Mouse (Mus musculus): ENCODE results near the gene Nfatc2ip. TPM values are rescaled to one million over a fixed set of nuclear protein-coding genes. Genes with fewer than 3 reads are reported as not detected.

The Nfatc2ip gene
- total RNA-seq, 2 experiments from 2014 or later, result 3.9 to 4.6 TPM

Small RNA genes within 50 kb of the gene (microRNA-seq; reads per million reads assigned to microRNA genes)
- gene Mir7058 (ENCODE audit: borderline number of aligned reads in 2 of 2), result 0 reads per million in 2 experiments

Other genes with a start within 250 kb of the Nfatc2ip start
- gene Xpo6, start 196.2 kb downstream of the Nfatc2ip start, total RNA-seq (2021), result 10 to 100 TPM; 20.9 to 23.6 TPM
- gene Sbk1, start 124.1 kb downstream of the Nfatc2ip start, total RNA-seq (2021), result 10 to 100 TPM; 76.8 to 94.9 TPM
- gene Lat, start 27.2 kb downstream of the Nfatc2ip start, total RNA-seq (2021), result under 1 TPM in 1 of 2 experiments, not detected in 1; 0.33 TPM
- gene Spns1, start 19.3 kb downstream of the Nfatc2ip start, total RNA-seq (2021), result 10 to 100 TPM; 31.5 to 33.1 TPM
- gene Cd19, start 18.2 kb upstream of the Nfatc2ip start, total RNA-seq (2021), result 1 to 10 TPM in 1 of 2 experiments, under 1 TPM in 1; 0.44 to 1.5 TPM
- 1 to 10 TPM; 7.5 to 9.0 TPM for gene Rabep2, start 32.0 kb upstream of the Nfatc2ip start, total RNA-seq (2021)
- gene Atp2a1, start 66.4 kb upstream of the Nfatc2ip start, total RNA-seq (2021), result 1 to 10 TPM; 1.1 to 1.2 TPM
- gene Sh2b1, start 78.7 kb upstream of the Nfatc2ip start, total RNA-seq (2021), result 10 to 100 TPM; 40.0 to 42.2 TPM
- 100 to 1,000 TPM; 287 to 327 TPM for gene Tufm, start 90.6 kb upstream of the Nfatc2ip start, total RNA-seq (2021)
- 10 to 100 TPM; 37.1 to 37.9 TPM for gene Atxn2l, start 106.7 kb upstream of the Nfatc2ip start, total RNA-seq (2021)
- gene Eif3c, start 169.7 kb upstream of the Nfatc2ip start, total RNA-seq (2021), result 100 to 1,000 TPM; 156 to 157 TPM
- under 1 TPM; 0.41 to 0.53 TPM for gene Apobr, start 188.2 kb upstream of the Nfatc2ip start, total RNA-seq (2021)
- 10 to 100 TPM; 14.8 to 16.3 TPM for gene Cln3, start 189.1 kb upstream of the Nfatc2ip start, total RNA-seq (2021)
- gene Il27, start 198.2 kb upstream of the Nfatc2ip start, total RNA-seq (2021), result not detected
- gene Nupr1, start 234.1 kb upstream of the Nfatc2ip start, total RNA-seq (2021), result 1 to 10 TPM; 7.2 to 9.9 TPM

Measured in heart, postnatal 36 days (tissue).